Mouse (Mus musculus) heart, embryonic 12.5 days (tissue): ENCODE results near the gene Tmem110. TPM values are rescaled to one million over a fixed set of nuclear protein-coding genes. Genes with fewer than 3 reads are reported as not detected.

Source experiments
- polyA plus RNA-seq: library from polyadenylated mRNA; unstranded; fragments of >200 nt; fragmentation: Nextera tagmentation; extraction: Ambion mirVana; gene quantifications from 2 replicates; pipeline ENCODE4 v1.2.1, GENCODE M21; 2016

The Tmem110 gene
- polyA plus RNA-seq, 1 experiment from 2014 or later, result 19.1 TPM

Other genes with a start within 250 kb of the Tmem110 start
- 38.8 and 40.7 TPM in 2 replicates for gene Prkcd, start 199.4 kb upstream of the Tmem110 start, polyA plus RNA-seq
- gene Rft1, start 171.2 kb upstream of the Tmem110 start, polyA plus RNA-seq, result 12.1 and 12.3 TPM in 2 replicates
- gene Sfmbt1, start 110.7 kb upstream of the Tmem110 start, polyA plus RNA-seq, result 11.5 and 12.0 TPM in 2 replicates
- gene Mustn1, start 53.6 kb downstream of the Tmem110 start, polyA plus RNA-seq, result 2.3 and 2.6 TPM in 2 replicates
- 0.17 TPM in 1 of 2 replicates, not detected in the other for gene Itih4, start 60.9 kb downstream of the Tmem110 start, polyA plus RNA-seq
- 1.4 and 2.2 TPM in 2 replicates for gene Itih3, start 98.2 kb downstream of the Tmem110 start, polyA plus RNA-seq
- gene Itih1, start 117.7 kb downstream of the Tmem110 start, polyA plus RNA-seq, result 0.10 TPM in 1 of 2 replicates, not detected in the other
- gene Nek4, start 125.8 kb downstream of the Tmem110 start, polyA plus RNA-seq, result 5.1 and 7.4 TPM in 2 replicates
- 55.8 and 57.1 TPM in 2 replicates for gene Glt8d1, start 175.8 kb downstream of the Tmem110 start, polyA plus RNA-seq
- 368 and 374 TPM in 2 replicates for gene Spcs1, start 176.1 kb downstream of the Tmem110 start, polyA plus RNA-seq
- 124 and 134 TPM in 2 replicates for gene Pbrm1, start 193.5 kb downstream of the Tmem110 start, polyA plus RNA-seq
- 75.3 and 79.5 TPM in 2 replicates for gene Gnl3, start 193.6 kb downstream of the Tmem110 start, polyA plus RNA-seq